Mouse (Mus musculus) ES-E14 (cell line): Measurements from ENCODE around the gene Chst11.

Experiments
- CHD2 ChIP-seq: IDR thresholded peaks from 2 replicates; pipeline ENCODE4 v1.6.1; 2014; ENCODE audit warnings: mild to moderate bottlenecking, low read depth, low read length, inconsistent platforms
- HCFC1 ChIP-seq: IDR thresholded peaks from 2 replicates; pipeline ENCODE4 v1.6.1; 2012; ENCODE audit warnings: low read length, inconsistent platforms, borderline replicate concordance; ENCODE audit not compliant: insufficient read depth
- MAFK ChIP-seq: IDR thresholded peaks from 2 replicates; pipeline ENCODE4 v1.6.1; 2014; ENCODE audit warnings: mild to moderate bottlenecking, low read depth, low read length, inconsistent platforms; ENCODE audit not compliant: insufficient read depth
- ZC3H11A ChIP-seq: IDR thresholded peaks from 2 replicates; pipeline ENCODE4 v1.6.1; 2012; ENCODE audit warnings: low read depth, mild to moderate bottlenecking, inconsistent platforms, low read length, borderline replicate concordance
- ZNF384 ChIP-seq: IDR thresholded peaks from 2 replicates; pipeline ENCODE4 v1.6.1; 2012; ENCODE audit warnings: low read depth, low read length, inconsistent platforms

GRCm38 (mm10) chr10:82986251-82986992 is 1.1 kb downstream of the Chst11 start:
- TF ChIP-seq ZNF384 (no peak), MAFK (no peak), HCFC1 (no peak), ZC3H11A (no peak), CHD2 (no peak)
